Mouse (Mus musculus): ENCODE results near the gene Ubap1. TPM values are rescaled to one million over a fixed set of nuclear protein-coding genes. Genes with fewer than 3 reads are reported as not detected.

Ubap1 gene
- polyA plus RNA-seq, 1 experiment from 2014 or later = 71.4 TPM

- no peak for DNase-seq (ENCODE audit: low spot score)
- no peak overlapping the region for H3K4me2 ChIP-seq (ENCODE audit: low read depth, low read length, severe bottlenecking)
- WGBS = 93% methylated on average over 4 of the region's 4 CpGs
Observed at GRCm38 (mm10) chr4:41368198-41368597, 19.4 kb downstream of the Ubap1 start.

GRCm38 (mm10) chr4:41369702-41370437 is 21.1 kb downstream of the Ubap1 start:
- Histone ChIP-seq H3K4me1 (replicated peaks; ENCODE audit: control insufficient read depth, insufficient read depth, low read length) (no peaks in the 10 kb centered on the region), H3K27me3 (ENCODE audit: control insufficient read depth, insufficient read depth, low read length) (no peaks in the 10 kb centered on the region), H3K4me3 (ENCODE audit: low read depth, low read length) (no peak overlapping the region), H3K9me3 (ENCODE audit: control insufficient read depth, low read length) (no peaks in the 10 kb centered on the region), H3K4me2 (ENCODE audit: low read depth, low read length, severe bottlenecking) (no peak overlapping the region), H3K27ac (ENCODE audit: low read depth, low read length) (no peak overlapping the region), H3K9ac (ENCODE audit: low read length) (no peak overlapping the region), H3K36me3 (ENCODE audit: control insufficient read depth, insufficient read depth, low read length) (no peaks in the 10 kb centered on the region)
- DNase-seq (ENCODE audit: low spot score) = no peak
- ATAC-seq (replicated peaks; ENCODE audit: low FRiP score) = no peak
- 95% methylated on average over 9 of the region's 9 CpGs for WGBS

More at GRCm38 (mm10) chr4:41368198-41368597, 19.4 kb downstream of the Ubap1 start:
- H3K4me1 ChIP-seq (replicated peaks; ENCODE audit: control insufficient read depth, insufficient read depth, low read length) = no peaks in the 10 kb centered on the region
- H3K27me3 ChIP-seq (ENCODE audit: control insufficient read depth, insufficient read depth, low read length) = no peaks in the 10 kb centered on the region
- no peak overlapping the region for H3K9ac ChIP-seq (ENCODE audit: low read length)
- ATAC-seq (replicated peaks; ENCODE audit: low FRiP score) = no peak
- H3K4me3 ChIP-seq (ENCODE audit: low read depth, low read length) = no peak overlapping the region
- no peaks in the 10 kb centered on the region for H3K9me3 ChIP-seq (ENCODE audit: control insufficient read depth, low read length)
- H3K36me3 ChIP-seq (ENCODE audit: control insufficient read depth, insufficient read depth, low read length) = no peaks in the 10 kb centered on the region
- H3K27ac ChIP-seq (ENCODE audit: low read depth, low read length) = no peak overlapping the region

GRCm38 (mm10) chr4:41377567-41377966 is 28.8 kb downstream of the Ubap1 start:
- no peaks in the 10 kb centered on the region for H3K27me3 ChIP-seq (ENCODE audit: control insufficient read depth, insufficient read depth, low read length)
- peaks cover 15% of the 10 kb centered on the region for H3K36me3 ChIP-seq (ENCODE audit: control insufficient read depth, insufficient read depth, low read length)
- no peak overlapping the region for H3K9ac ChIP-seq (ENCODE audit: low read length)
- no peaks in the 10 kb centered on the region for H3K9me3 ChIP-seq (ENCODE audit: control insufficient read depth, low read length)
- no peak for ATAC-seq (replicated peaks; ENCODE audit: low FRiP score)
- no peak for DNase-seq (ENCODE audit: low spot score)
- no peak overlapping the region for H3K4me3 ChIP-seq (ENCODE audit: low read depth, low read length)
- H3K4me2 ChIP-seq (ENCODE audit: low read depth, low read length, severe bottlenecking) = no peak overlapping the region
- H3K4me1 ChIP-seq (replicated peaks; ENCODE audit: control insufficient read depth, insufficient read depth, low read length) = no peaks in the 10 kb centered on the region
- no peak overlapping the region for H3K27ac ChIP-seq (ENCODE audit: low read depth, low read length)

GRCm38 (mm10) chr4:41381213-41381950 is 32.6 kb downstream of the Ubap1 start:
- no peak for ATAC-seq (replicated peaks; ENCODE audit: low FRiP score)
- Histone ChIP-seq H3K36me3 (ENCODE audit: control insufficient read depth, insufficient read depth, low read length) (peaks cover 15% of the 10 kb centered on the region), H3K9ac (ENCODE audit: low read length) (no peak overlapping the region), H3K27ac (ENCODE audit: low read depth, low read length) (no peak overlapping the region), H3K4me3 (ENCODE audit: low read depth, low read length) (no peak overlapping the region), H3K4me2 (ENCODE audit: low read depth, low read length, severe bottlenecking) (no peak overlapping the region), H3K9me3 (ENCODE audit: control insufficient read depth, low read length) (no peaks in the 10 kb centered on the region), H3K4me1 (replicated peaks; ENCODE audit: control insufficient read depth, insufficient read depth, low read length) (no peaks in the 10 kb centered on the region), H3K27me3 (ENCODE audit: control insufficient read depth, insufficient read depth, low read length) (no peaks in the 10 kb centered on the region)
- DNase-seq (ENCODE audit: low spot score) = no peak
- 89% methylated on average over 5 of the region's 5 CpGs for WGBS

- no peak for DNase-seq (ENCODE audit: low spot score)
- WGBS = 91% methylated on average over 1 of the region's 1 CpGs
Observed at GRCm38 (mm10) chr4:41386412-41386975, 37.7 kb downstream of the Ubap1 start.

GRCm38 (mm10) chr4:41387755-41388469 is 39.1 kb downstream of the Ubap1 start:
- WGBS = 91% methylated on average over 7 of the region's 7 CpGs
- no peak for DNase-seq (ENCODE audit: low spot score)
- H3K4me2 ChIP-seq (ENCODE audit: low read depth, low read length, severe bottlenecking) = no peak overlapping the region
- H3K36me3 ChIP-seq (ENCODE audit: control insufficient read depth, insufficient read depth, low read length) = no peaks in the 10 kb centered on the region; the same call in 1 of the 2 replicates
- H3K27ac ChIP-seq (ENCODE audit: low read depth, low read length) = no peak overlapping the region
- no peaks in the 10 kb centered on the region for H3K9me3 ChIP-seq (ENCODE audit: control insufficient read depth, low read length)
- no peak overlapping the region for H3K4me3 ChIP-seq (ENCODE audit: low read depth, low read length)
- no peak overlapping the region for H3K9ac ChIP-seq (ENCODE audit: low read length)
- H3K4me1 ChIP-seq (replicated peaks; ENCODE audit: control insufficient read depth, insufficient read depth, low read length) = no peaks in the 10 kb centered on the region
- no peak for ATAC-seq (replicated peaks; ENCODE audit: low FRiP score)
- H3K27me3 ChIP-seq (ENCODE audit: control insufficient read depth, insufficient read depth, low read length) = no peaks in the 10 kb centered on the region

More at GRCm38 (mm10) chr4:41386412-41386975, 37.7 kb downstream of the Ubap1 start:
- Histone ChIP-seq H3K27me3 (ENCODE audit: control insufficient read depth, insufficient read depth, low read length) (no peaks in the 10 kb centered on the region), H3K4me2 (ENCODE audit: low read depth, low read length, severe bottlenecking) (no peak overlapping the region), H3K4me3 (ENCODE audit: low read depth, low read length) (no peak overlapping the region), H3K9ac (ENCODE audit: low read length) (no peak overlapping the region), H3K27ac (ENCODE audit: low read depth, low read length) (no peak overlapping the region), H3K4me1 (replicated peaks; ENCODE audit: control insufficient read depth, insufficient read depth, low read length) (no peaks in the 10 kb centered on the region), H3K36me3 (ENCODE audit: control insufficient read depth, insufficient read depth, low read length) (peaks cover 3% of the 10 kb centered on the region; the same call in 1 of the 2 replicates), H3K9me3 (ENCODE audit: control insufficient read depth, low read length) (no peaks in the 10 kb centered on the region)
- ATAC-seq (replicated peaks; ENCODE audit: low FRiP score) = no peak

- Histone ChIP-seq H3K9ac (ENCODE audit: low read length) (no peak overlapping the region), H3K27me3 (ENCODE audit: control insufficient read depth, insufficient read depth, low read length) (no peaks in the 10 kb centered on the region), H3K4me2 (ENCODE audit: low read depth, low read length, severe bottlenecking) (no peak overlapping the region), H3K4me3 (ENCODE audit: low read depth, low read length) (no peak overlapping the region), H3K4me1 (replicated peaks; ENCODE audit: control insufficient read depth, insufficient read depth, low read length) (no peaks in the 10 kb centered on the region), H3K27ac (ENCODE audit: low read depth, low read length) (no peak overlapping the region), H3K9me3 (ENCODE audit: control insufficient read depth, low read length) (no peaks in the 10 kb centered on the region), H3K36me3 (ENCODE audit: control insufficient read depth, insufficient read depth, low read length) (no peaks in the 10 kb centered on the region; the same call in 1 of the 2 replicates)
- WGBS = 83% methylated on average over 5 of the region's 5 CpGs
- ATAC-seq (replicated peaks; ENCODE audit: low FRiP score) (no peak), DNase-seq (ENCODE audit: low spot score) (no peak)
Observed at GRCm38 (mm10) chr4:41388616-41389015, 39.8 kb downstream of the Ubap1 start.

- ATAC-seq (replicated peaks; ENCODE audit: low FRiP score) (no peak), DNase-seq (ENCODE audit: low spot score) (no peak)
- Histone ChIP-seq H3K4me2 (ENCODE audit: low read depth, low read length, severe bottlenecking) (no peak overlapping the region), H3K27ac (ENCODE audit: low read depth, low read length) (no peak overlapping the region), H3K4me3 (ENCODE audit: low read depth, low read length) (no peak overlapping the region), H3K27me3 (ENCODE audit: control insufficient read depth, insufficient read depth, low read length) (no peaks in the 10 kb centered on the region), H3K9me3 (ENCODE audit: control insufficient read depth, low read length) (no peaks in the 10 kb centered on the region), H3K9ac (ENCODE audit: low read length) (no peak overlapping the region), H3K4me1 (replicated peaks; ENCODE audit: control insufficient read depth, insufficient read depth, low read length) (no peaks in the 10 kb centered on the region), H3K36me3 (ENCODE audit: control insufficient read depth, insufficient read depth, low read length) (no peaks in the 10 kb centered on the region; the same call in 1 of the 2 replicates)
- WGBS = 94% methylated on average over 5 of the region's 5 CpGs
Observed at GRCm38 (mm10) chr4:41389240-41389639, 40.4 kb downstream of the Ubap1 start.

Data from forebrain, embryonic 11.5 days (tissue).